Mouse (Mus musculus): ENCODE measurements around the gene Rere. TPM values are rescaled to one million over a fixed set of nuclear protein-coding genes. Genes with fewer than 3 reads are reported as not detected.

Gene Rere
- total and polyA plus RNA-seq, 3 experiments = 3.1 to 36.5 (median 8.7) TPM

DNA sequence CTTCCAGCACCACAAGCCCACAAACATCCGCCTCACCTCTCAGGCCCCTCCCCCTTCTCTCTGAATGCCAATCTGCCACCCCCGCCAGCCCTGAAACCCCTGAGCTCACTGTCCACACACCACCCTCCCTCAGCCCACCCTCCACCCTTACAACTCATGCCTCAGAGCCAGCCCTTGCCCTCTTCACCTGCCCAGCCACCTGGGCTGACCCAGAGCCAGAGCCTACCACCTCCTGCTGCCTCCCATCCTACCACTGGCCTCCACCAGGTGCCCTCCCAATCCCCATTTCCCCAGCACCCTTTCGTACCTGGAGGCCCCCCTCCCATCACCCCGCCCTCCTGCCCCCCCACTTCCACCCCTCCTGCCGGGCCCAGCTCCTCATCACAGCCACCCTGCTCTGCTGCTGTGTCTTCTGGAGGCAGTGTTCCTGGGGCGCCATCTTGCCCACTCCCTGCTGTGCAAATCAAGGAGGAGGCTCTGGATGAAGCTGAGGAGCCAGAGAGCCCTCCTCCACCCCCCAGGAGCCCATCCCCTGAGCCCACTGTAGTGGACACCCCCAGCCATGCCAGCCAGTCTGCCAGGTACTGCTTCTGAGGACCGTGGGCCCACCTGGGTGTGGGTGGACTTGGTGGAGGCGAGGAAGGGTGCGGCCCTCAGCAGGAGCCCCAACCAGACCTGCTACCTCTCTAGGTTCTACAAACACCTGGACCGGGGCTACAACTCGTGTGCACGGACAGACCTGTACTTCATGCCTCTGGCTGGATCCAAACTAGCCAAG is 334.0 kb downstream of the Rere start:
- Histone ChIP-seq H3K4me1 (ENCODE audit: control insufficient read depth in 1 of 2, insufficient read depth in 2 of 2) (no peaks in the 10 kb centered on the region), H3K4me2 (ENCODE audit: insufficient read depth, low read depth, poor library complexity, severe bottlenecking) (no peak overlapping the region), H3K27me3 (replicated peaks) (no peaks in the 10 kb centered on the region), H3K36me3 (replicated peaks in 1 of 2; ENCODE audit: control insufficient read depth in 1 of 2, insufficient read depth in 1 of 2, low read length in 1 of 2) (peaks cover 79 to 95% of the 10 kb centered on the region in 2 experiments), H3K27ac (ENCODE audit: insufficient read depth, low read depth) (no peak overlapping the region), H3K4me3 (replicated peaks in 1 of 3; ENCODE audit: low read depth in 2 of 3, low read length in 2 of 3, poor library complexity in 1 of 3) (no peak overlapping the region), H3K9me3 (replicated peaks; ENCODE audit: low read length) (no peaks in the 10 kb centered on the region), H3K9ac (ENCODE audit: insufficient read depth, low read depth) (no peak overlapping the region), H3K79me2 (replicated peaks; ENCODE audit: control insufficient read depth, extremely low read depth, insufficient read depth, poor library complexity, severe bottlenecking) (no peaks in the 10 kb centered on the region)
- no peak for DNase-seq (ENCODE audit: extremely low read depth)
- dilution Hi-C loops (cut with MboI; ENCODE audit: extremely low pct_ligation_motif_present, extremely low pct_unique_long_range_greater_than_20kb, low sequenced_read_pairs) (no loop called here), in situ Hi-C loops (cut with MboI; ENCODE audit: low pct_ligation_motif_present, low pct_unique_long_range_greater_than_20kb, low sequenced_read_pairs) (no loop called here)
- no peak for TF ChIP-seq USF2 (conservative IDR thresholded peaks at IDR 0.05; ENCODE audit: low read depth, low read length)
- TF ChIP-seq CHD2 (IDR thresholded peaks at IDR 0.05; ENCODE audit: low read length) = no peak
- TF ChIP-seq MAZ (IDR thresholded peaks at IDR 0.05; ENCODE audit: low read depth, low read length) = no peak
- TF ChIP-seq RAD21 (IDR thresholded peaks at IDR 0.05; ENCODE audit: low read depth, low read length) = no peak
- TF ChIP-seq USF1 (IDR thresholded peaks at IDR 0.05; ENCODE audit: low read depth, low read length) = no peak
- no peak for TF ChIP-seq TCF12 (IDR thresholded peaks at IDR 0.05; ENCODE audit: low read depth, low read length)
- no peak for TF ChIP-seq E2F4 (IDR thresholded peaks at IDR 0.05; ENCODE audit: insufficient replicate concordance, low read depth, low read length)
- TF ChIP-seq CHD1 (IDR thresholded peaks at IDR 0.05; ENCODE audit: low read depth, low read length) = no peak
- TF ChIP-seq CTCF (conservative IDR thresholded peaks at IDR 0.05 in 1 of 2, IDR thresholded peaks at IDR 0.05 in 1 of 2; ENCODE audit: low read depth in 2 of 2, low read length in 2 of 2) = no peak
- no peak for TF ChIP-seq ELF1 (IDR thresholded peaks at IDR 0.05; ENCODE audit: low read depth, low read length)
- TF ChIP-seq KAT2A (IDR thresholded peaks at IDR 0.05; ENCODE audit: insufficient replicate concordance, low read length) = no peak
- TF ChIP-seq UBTF (IDR thresholded peaks at IDR 0.05; ENCODE audit: low read depth, low read length) = no peak
- no peak for TF ChIP-seq GABPA (IDR thresholded peaks at IDR 0.05; ENCODE audit: insufficient replicate concordance, low read depth, low read length)
- no peak for TF ChIP-seq EP300 (IDR thresholded peaks at IDR 0.05; ENCODE audit: low read length)
- TF ChIP-seq ETS1 (conservative IDR thresholded peaks at IDR 0.05; ENCODE audit: low read depth, low read length) = no peak
- no peak for TF ChIP-seq SIN3A (IDR thresholded peaks at IDR 0.05; ENCODE audit: low read length)
- no peak for TF ChIP-seq MYC (IDR thresholded peaks at IDR 0.05; ENCODE audit: low read depth, low read length)
- TF ChIP-seq HCFC1 (IDR thresholded peaks at IDR 0.05; ENCODE audit: low read depth, low read length) = no peak

DNA sequence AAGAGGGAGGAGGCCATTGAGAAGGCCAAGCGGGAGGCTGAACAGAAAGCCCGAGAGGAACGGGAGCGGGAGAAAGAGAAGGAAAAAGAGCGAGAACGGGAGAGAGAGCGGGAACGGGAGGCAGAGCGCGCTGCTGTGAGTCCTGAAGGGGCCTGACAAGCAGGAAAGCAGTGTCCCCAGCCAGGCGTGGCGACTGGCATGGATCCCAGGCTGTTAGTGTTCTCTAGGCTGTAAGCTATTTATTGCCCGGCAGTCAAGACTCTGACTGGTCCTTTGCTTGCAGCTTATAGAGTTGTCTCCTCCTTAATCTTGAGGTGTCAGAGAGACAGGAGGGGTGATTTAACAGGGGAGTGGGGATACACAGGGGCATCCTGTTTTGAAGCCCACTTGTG is 334.6 kb downstream of the Rere start:
- dilution Hi-C loops (cut with MboI; ENCODE audit: extremely low pct_ligation_motif_present, extremely low pct_unique_long_range_greater_than_20kb, low sequenced_read_pairs) = no loop called here
- H3K27me3 ChIP-seq (replicated peaks) = no peaks in the 10 kb centered on the region
- no peak for DNase-seq (ENCODE audit: extremely low read depth)
- peaks cover 75 to 93% of the 10 kb centered on the region in 2 experiments for H3K36me3 ChIP-seq (replicated peaks in 1 of 2; ENCODE audit: control insufficient read depth in 1 of 2, insufficient read depth in 1 of 2, low read length in 1 of 2)
- H3K4me1 ChIP-seq (ENCODE audit: control insufficient read depth in 1 of 2, insufficient read depth in 2 of 2) = no peaks in the 10 kb centered on the region
- TF ChIP-seq ZKSCAN1 (IDR thresholded peaks at IDR 0.05; ENCODE audit: borderline replicate concordance, low read depth, low read length) (no peak), ELF1 (IDR thresholded peaks at IDR 0.05; ENCODE audit: low read depth, low read length) (no peak), CTCF (conservative IDR thresholded peaks at IDR 0.05 in 1 of 2, IDR thresholded peaks at IDR 0.05 in 1 of 2; ENCODE audit: low read depth in 2 of 2, low read length in 2 of 2) (no peak), CHD1 (IDR thresholded peaks at IDR 0.05; ENCODE audit: low read depth, low read length) (no peak), SMC3 (IDR thresholded peaks at IDR 0.05; ENCODE audit: low read depth, low read length) (no peak), E2F4 (IDR thresholded peaks at IDR 0.05; ENCODE audit: insufficient replicate concordance, low read depth, low read length) (no peak), ZC3H11A (IDR thresholded peaks at IDR 0.05; ENCODE audit: low read depth, low read length) (no peak), USF2 (conservative IDR thresholded peaks at IDR 0.05; ENCODE audit: low read depth, low read length) (no peak), ETS1 (conservative IDR thresholded peaks at IDR 0.05; ENCODE audit: low read depth, low read length) (no peak), NELFE (IDR thresholded peaks at IDR 0.05; ENCODE audit: low read depth, low read length) (no peak), POLR2AphosphoS2 (IDR thresholded peaks at IDR 0.05; ENCODE audit: low read depth, low read length) (no peak), ZMIZ1 (IDR thresholded peaks at IDR 0.05; ENCODE audit: low read depth, low read length) (no peak), KAT2A (IDR thresholded peaks at IDR 0.05; ENCODE audit: insufficient replicate concordance, low read length) (no peak), PAX5 (IDR thresholded peaks at IDR 0.05; ENCODE audit: low read length) (no peak), JUN (IDR thresholded peaks at IDR 0.05; ENCODE audit: insufficient read depth, low read depth, low read length) (no peak), MYC (IDR thresholded peaks at IDR 0.05; ENCODE audit: low read depth, low read length) (no peak), IRF4 (IDR thresholded peaks at IDR 0.05; ENCODE audit: low read depth, low read length) (no peak), MXI1 (IDR thresholded peaks at IDR 0.05; ENCODE audit: low read depth, low read length) (no peak), USF1 (IDR thresholded peaks at IDR 0.05; ENCODE audit: low read depth, low read length) (no peak)
- H3K9me3 ChIP-seq (replicated peaks; ENCODE audit: low read length) = no peaks in the 10 kb centered on the region
- H3K79me2 ChIP-seq (replicated peaks; ENCODE audit: control insufficient read depth, extremely low read depth, insufficient read depth, poor library complexity, severe bottlenecking) = no peaks in the 10 kb centered on the region
- no peak overlapping the region for H3K4me3 ChIP-seq (replicated peaks in 1 of 3; ENCODE audit: low read depth in 2 of 3, low read length in 2 of 3, poor library complexity in 1 of 3)
- no peak overlapping the region for H3K9ac ChIP-seq (ENCODE audit: insufficient read depth, low read depth)
- no peak overlapping the region for H3K4me2 ChIP-seq (ENCODE audit: insufficient read depth, low read depth, poor library complexity, severe bottlenecking)
- H3K27ac ChIP-seq (ENCODE audit: insufficient read depth, low read depth) = no peak overlapping the region
- in situ Hi-C loops (cut with MboI; ENCODE audit: low pct_ligation_motif_present, low pct_unique_long_range_greater_than_20kb, low sequenced_read_pairs) = no loop called here

All from CH12.LX (cell line).